Mouse (Mus musculus): Measurements from ENCODE around the gene H2-Eb1.
"Not testable (repeated sequence)": the region's sequence is repeated elsewhere in the genome, so short reads cannot be mapped to it uniquely, and the experiment has no call there.

The H2-Eb1 gene

GRCm38 (mm10) chr17:34287648-34288047, 18.0 kb upstream of the H2-Eb1 start, which contains the start of gene H2-Aa:
H2-Aa (minus strand) TSS chr17:34287823.
- no peak for ATAC-seq (ENCODE audit: insufficient number of reproducible peaks, low FRiP score, low TSS enrichment)

DNA sequence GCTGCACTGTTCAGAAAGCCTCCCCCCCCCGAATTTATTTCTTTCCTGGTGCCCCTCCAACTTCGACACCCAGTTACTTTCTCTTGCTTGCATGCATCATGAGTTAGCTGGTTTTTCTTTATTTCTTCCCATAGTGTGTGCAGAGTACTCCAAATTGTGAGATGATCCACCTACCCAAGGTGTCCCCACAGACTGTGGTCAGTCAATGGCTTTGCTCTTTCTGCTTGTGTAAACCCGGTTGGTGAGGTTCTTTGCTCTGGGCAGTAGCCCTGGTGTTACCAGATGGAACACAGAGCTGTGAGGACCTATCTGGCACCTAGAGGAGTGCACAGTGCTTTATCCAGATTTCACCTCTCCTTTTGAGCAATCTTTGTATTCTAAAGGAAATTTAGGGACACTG, 17.5 kb upstream of the H2-Eb1 start:
- ATAC-seq (ENCODE audit: insufficient number of reproducible peaks, low FRiP score, low TSS enrichment), result no peak

DNA sequence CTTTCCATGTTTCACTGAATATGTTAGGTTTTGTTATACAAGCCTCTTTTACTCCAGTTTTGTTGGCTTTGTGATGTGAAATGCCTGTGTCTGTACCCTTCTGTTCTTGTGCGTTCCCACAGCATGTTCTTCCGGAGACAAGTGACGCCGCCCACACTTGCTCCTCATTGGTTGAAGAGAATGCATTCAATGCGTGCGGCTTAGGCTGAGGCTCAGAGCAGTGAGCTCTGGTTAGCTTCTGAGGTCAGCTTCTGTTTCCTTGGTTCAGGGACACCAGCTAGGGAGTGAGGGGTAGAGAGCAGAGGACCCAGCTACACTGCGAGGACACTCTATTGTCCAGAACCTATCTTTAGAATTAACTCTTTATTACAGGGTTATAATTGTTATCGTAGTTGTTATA, 14.1 kb upstream of the H2-Eb1 start:
- no peak for ATAC-seq (ENCODE audit: insufficient number of reproducible peaks, low FRiP score, low TSS enrichment)

GRCm38 (mm10) chr17:34292570-34292969, 13.1 kb upstream of the H2-Eb1 start:
- ATAC-seq (ENCODE audit: insufficient number of reproducible peaks, low FRiP score, low TSS enrichment), result no peak

DNA sequence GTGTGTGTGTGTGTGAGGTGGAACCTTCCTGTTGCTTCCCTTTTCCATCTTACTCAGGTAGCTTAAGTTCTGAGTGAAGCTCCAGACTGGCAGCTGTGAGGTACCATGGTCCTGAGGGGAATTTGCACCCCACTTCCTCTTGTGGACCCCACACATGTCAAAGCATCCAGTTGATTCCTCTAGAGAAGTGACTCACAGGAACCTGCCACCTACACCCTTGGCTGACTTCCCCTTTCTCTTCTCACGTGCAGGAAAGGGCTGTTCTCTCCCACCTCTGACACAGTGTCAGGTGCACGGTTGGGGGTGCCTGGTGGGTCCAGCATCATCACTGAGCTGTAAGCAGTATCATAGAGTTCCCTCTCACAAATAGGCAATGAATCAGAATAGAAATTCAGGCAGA, 12.1 kb upstream of the H2-Eb1 start:
- no peak for ATAC-seq (ENCODE audit: insufficient number of reproducible peaks, low FRiP score, low TSS enrichment)

DNA sequence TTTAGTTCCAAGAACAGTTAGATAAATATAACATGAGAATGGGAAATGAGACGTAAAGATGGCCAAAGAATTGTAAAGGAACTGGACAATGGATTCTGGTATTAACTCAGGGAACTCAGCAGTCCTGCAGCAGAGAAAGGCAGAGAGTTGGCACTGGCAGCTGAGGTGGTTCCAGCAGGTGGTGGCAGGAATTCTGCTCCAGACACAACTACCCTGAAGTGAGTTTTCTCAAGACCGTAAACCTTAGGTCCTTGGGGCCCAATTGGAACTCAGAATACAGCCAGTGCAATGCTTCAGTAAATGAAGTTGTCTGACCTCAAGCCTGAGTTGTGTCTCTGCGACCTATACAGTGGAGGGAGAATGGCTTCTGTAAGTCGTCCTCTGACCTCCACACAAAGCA, 11.4 kb upstream of the H2-Eb1 start:
- ATAC-seq (ENCODE audit: insufficient number of reproducible peaks, low FRiP score, low TSS enrichment), result no peak

- ATAC-seq (ENCODE audit: insufficient number of reproducible peaks, low FRiP score, low TSS enrichment), result no peak
Measured at GRCm38 (mm10) chr17:34295307-34295706, 10.4 kb upstream of the H2-Eb1 start.

- no peak for ATAC-seq (ENCODE audit: insufficient number of reproducible peaks, low FRiP score, low TSS enrichment)
Measured at GRCm38 (mm10) chr17:34295891-34296794, 9.5 kb upstream of the H2-Eb1 start.

DNA sequence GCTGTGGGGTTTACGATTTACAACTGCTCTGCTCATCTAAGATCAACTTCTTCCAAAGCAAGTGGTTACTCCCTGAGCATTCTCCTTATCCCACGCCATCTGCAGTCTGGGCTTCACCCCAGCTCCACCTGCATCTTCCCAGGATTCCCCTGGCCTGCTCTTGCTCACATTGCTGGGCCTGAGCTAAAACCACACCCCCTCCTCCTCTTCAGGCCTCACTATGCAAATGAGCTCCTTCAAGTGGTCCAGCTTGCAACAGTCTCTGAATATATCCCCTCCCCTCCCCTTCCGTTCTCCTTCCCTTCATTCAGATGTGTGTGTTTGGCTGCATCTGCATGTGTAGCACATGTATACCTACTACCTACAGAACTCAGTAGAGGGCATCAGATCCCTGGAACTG, 6.3 kb upstream of the H2-Eb1 start:
- no peak for ATAC-seq (ENCODE audit: insufficient number of reproducible peaks, low FRiP score, low TSS enrichment)

DNA sequence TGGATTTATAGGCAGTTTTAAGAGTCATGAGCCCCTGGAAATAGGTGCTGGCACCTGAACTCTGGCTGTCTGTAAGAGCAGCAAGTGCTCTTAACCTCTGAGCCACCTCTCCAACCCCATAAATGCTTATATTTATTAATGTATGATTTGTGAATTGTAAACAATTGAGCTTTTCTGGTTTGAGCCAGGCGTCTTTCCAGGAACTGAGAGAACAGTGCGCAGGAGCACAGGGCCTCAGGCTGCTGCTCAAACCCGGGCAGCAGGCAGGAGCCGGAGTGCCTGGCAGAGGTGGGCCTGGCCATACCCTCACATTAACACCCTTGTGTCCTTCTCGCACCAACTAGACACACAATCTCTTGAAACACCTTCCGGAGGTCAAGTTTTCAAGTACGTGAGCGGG, 5.6 kb upstream of the H2-Eb1 start:
- ATAC-seq (ENCODE audit: insufficient number of reproducible peaks, low FRiP score, low TSS enrichment), result no peak

- ATAC-seq (ENCODE audit: insufficient number of reproducible peaks, low FRiP score, low TSS enrichment), result no peak
Measured at GRCm38 (mm10) chr17:34300691-34301566, 4.7 kb upstream of the H2-Eb1 start.

DNA sequence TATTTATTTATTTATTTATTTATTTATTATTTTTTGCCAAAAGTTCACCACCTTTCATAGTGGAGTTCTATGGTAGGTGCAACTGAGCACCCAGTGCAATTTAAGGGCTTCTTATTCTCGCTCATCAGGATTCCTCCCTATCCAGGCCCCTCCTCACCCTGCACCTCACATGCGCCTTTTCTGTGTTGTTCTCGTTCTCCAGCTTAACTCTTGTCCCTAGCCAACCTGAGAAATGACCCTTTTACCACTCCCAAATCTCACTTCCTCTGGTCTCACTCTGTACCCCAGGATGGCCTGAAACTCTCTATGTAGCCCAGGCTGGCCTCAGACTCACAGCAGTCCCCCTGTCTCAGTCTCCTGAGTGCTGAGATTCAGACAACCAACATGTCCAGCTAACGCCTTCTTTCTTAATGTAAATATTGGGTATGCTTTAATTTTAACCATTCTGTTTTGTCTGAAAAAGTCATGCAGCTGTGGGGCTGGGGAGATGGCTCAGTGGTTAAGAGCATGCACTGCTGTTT, 3.9 kb upstream of the H2-Eb1 start:
- no peak for ATAC-seq (ENCODE audit: insufficient number of reproducible peaks, low FRiP score, low TSS enrichment)

GRCm38 (mm10) chr17:34303789-34304188, 1.9 kb upstream of the H2-Eb1 start:
- ATAC-seq (ENCODE audit: insufficient number of reproducible peaks, low FRiP score, low TSS enrichment), result no peak

DNA sequence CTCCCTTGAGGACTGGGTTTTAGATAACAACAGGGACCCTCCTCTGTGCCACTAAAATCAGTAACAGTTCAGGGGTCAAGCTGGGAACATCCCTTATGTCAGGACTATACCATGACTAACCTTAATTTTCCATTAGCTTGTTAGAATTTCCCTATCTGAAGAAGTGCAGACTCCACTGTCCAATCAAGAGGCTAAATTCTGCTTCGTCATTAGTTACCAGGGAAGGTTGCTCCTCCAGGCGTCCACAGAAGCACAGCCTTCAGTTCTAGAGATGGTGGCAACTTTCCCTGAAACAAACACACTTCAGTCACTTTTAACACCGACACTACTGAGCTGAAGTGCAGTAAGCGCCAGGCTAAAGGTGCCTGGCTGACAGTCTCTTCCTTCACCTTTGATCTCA, 916 bp upstream of the H2-Eb1 start:
- no peak for ATAC-seq (ENCODE audit: insufficient number of reproducible peaks, low FRiP score, low TSS enrichment)

GRCm38 (mm10) chr17:34306407-34306806, 740 bp downstream of the H2-Eb1 start:
- ATAC-seq (ENCODE audit: insufficient number of reproducible peaks, low FRiP score, low TSS enrichment), result no peak

DNA sequence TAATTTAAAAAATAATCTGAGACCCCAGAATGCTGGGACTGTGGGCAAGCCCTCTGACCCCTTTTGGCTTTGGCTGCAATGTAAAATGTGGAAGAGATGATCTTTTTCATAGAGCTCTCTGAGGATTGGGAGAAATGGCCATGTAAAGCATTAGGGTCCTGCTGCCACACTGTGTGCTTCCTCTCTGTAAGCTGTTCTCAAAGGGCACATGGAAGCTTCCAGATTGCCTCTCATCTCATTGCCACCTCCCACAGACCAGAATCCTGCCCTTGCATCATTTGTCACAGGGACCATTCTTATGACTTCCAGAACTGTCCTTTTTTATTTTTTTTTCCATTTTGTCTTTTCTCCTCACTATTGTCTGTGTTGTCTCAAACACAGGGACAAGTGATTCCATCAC, 1.5 kb downstream of the H2-Eb1 start:
- no peak for ATAC-seq (ENCODE audit: insufficient number of reproducible peaks, low FRiP score, low TSS enrichment)

GRCm38 (mm10) chr17:34308161-34308560, 2.5 kb downstream of the H2-Eb1 start:
- no peak for ATAC-seq (ENCODE audit: insufficient number of reproducible peaks, low FRiP score, low TSS enrichment)

DNA sequence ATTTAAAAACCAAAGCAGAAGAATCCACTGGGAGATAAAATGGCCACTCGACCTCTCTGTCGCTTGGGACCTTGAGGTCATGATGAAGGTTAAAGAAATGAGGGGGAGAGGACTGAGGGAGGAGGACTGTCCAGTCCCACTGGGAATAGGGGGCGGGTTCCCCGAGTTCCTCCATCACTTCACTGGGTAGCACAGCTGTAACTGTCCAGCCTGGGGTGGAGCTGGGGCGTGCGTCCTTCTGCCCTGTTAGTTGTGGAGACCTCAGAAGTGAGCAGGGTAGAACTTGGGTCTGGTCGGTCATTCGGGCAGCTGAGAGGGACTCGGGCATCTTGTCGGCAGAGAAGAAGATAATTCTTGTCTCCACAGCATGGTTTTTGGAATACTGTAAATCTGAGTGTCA, 3.6 kb downstream of the H2-Eb1 start:
- ATAC-seq (ENCODE audit: insufficient number of reproducible peaks, low FRiP score, low TSS enrichment), result no peak

DNA sequence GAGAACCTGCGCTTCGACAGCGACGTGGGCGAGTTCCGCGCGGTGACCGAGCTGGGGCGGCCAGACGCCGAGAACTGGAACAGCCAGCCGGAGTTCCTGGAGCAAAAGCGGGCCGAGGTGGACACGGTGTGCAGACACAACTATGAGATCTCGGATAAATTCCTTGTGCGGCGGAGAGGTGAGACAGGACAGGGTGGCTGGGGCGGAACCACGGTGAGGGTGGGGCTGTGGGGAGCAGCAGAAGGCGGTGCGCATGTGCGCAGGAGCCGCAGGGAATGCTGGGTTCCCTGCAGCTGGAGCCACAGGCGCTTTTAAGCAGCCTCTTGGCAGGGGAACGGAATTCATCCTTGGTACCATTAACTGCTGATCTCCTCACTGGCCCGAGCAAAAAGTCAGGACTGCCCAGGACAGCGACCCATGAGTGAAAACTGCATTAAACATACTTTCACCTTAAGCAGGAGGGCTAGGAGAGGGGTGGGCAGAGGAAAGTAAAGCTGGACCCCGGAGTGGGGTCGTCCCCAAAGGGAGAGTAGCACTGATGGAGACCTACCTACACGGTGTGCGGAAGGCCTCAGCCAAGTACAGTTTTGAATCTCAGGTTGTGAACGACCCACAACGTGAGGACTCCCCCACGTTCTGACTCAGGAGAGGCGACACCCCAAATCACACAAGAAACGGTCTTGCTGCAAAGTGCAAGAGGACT, 4.2 kb downstream of the H2-Eb1 start:
- peak; percentile 66; the same call in 1 of the 2 replicates for ATAC-seq (ENCODE audit: insufficient number of reproducible peaks, low FRiP score, low TSS enrichment)

DNA sequence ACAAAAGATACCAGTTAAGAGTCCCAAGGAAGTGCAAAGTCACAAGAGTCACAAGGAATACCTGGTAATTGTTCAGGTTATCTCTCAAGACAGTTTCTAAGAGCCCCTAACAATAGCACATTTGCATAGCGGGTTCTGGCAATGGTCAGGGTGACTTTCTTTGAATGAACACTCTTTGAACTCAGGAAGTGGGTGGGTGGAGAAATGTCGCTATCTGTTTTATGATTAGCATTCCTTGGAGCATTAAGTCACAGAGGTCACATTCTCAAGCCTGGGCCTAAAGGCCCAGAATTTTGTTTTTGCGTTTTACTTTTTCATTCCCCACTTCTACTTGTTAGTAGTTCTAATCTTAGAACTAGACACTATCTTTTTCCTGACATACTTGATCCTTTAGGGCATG, 4.9 kb downstream of the H2-Eb1 start:
- ATAC-seq (ENCODE audit: insufficient number of reproducible peaks, low FRiP score, low TSS enrichment), result not testable (repeated sequence)
